Mouse (Mus musculus) inflammation-experienced regulatory T-cells, adult 6 months (primary cell): Measurements from ENCODE around the gene Olfr572. TPM values are rescaled to one million over a fixed set of nuclear protein-coding genes. Genes with fewer than 3 reads are reported as not detected.

ENCODE experiments used
- ATAC-seq: one replicate; pipeline ENCODE4 v1.8.0; 2017
- polyA plus RNA-seq, 3 experiments: library from polyadenylated mRNA; unstranded; fragments of 100-300 nt; shearing (Covaris generic); gene quantifications; one replicate each; pipeline ENCODE4 v1.2.1; 2017

The Olfr572 gene
- not detected for polyA plus RNA-seq

DNA sequence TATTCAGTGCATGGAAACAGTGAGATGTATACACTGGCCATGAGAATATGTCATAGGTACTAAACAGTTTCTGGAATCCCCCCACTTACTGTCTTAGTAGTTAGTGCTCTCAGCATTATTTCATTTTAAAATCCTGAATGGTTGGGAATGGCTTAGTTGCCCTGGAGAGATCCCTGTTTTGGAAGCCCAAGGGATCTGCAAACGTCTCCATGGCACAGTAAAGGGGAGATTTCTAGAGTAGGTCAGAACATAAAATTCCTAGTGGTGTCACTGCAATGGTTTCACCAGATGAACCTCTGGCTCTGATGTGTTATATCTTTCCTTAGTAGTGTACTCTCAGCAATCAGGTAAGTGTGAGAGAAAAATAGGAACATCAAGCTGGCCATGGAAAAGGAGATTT is at the start of gene Olfr572:
TSS of gene Olfr572 (plus strand) at position 301 of the 400 bp plus-strand sequence.
- ATAC-seq: no peak

DNA sequence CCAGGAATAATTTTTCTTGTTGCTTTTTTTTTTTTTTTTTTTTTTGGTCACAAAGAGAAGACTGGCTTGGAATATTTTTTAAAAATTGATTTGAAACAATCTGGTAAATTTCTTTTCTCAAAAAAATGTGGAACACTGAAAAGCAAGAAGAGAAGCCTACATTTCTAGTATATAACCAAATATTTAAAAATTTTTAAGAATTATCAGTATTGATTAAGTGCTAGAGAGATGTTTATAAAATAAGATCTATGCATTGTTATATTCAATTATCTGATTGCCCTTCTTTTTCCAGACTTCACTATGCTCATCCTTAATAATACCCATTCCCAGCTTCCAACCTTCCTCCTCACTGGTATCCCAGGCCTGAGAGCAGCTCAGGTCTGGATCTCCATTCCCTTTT is 47.4 kb upstream of the Olfr572 start, which contains the start of gene Olfr568:
TSS of gene Olfr568 (plus strand) at position 301 of the 400 bp plus-strand sequence.
- no peak for ATAC-seq

DNA sequence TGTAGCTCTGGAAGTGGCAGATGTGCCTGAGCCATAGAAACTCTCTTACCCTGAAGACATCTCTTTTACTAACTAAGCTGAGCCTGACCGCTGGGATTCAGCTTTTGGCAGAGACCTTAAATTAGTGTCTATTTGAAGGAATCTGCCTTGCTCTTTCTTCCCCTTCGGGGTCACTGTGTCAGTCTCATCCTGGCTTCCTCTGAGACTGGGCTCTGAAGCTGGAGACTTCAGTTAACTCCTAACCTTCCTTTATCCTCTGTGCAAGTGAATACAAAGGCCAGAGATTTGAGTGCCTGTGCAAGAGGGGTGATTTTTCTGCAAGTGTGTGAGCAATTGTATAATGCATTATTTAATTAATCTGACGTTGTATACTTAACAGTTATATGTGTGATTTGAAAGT is 33.4 kb upstream of the Olfr572 start, which contains the start of gene Olfr569:
TSS of gene Olfr569 (minus strand) at position 101 of the 400 bp plus-strand sequence.
- no peak for ATAC-seq

DNA sequence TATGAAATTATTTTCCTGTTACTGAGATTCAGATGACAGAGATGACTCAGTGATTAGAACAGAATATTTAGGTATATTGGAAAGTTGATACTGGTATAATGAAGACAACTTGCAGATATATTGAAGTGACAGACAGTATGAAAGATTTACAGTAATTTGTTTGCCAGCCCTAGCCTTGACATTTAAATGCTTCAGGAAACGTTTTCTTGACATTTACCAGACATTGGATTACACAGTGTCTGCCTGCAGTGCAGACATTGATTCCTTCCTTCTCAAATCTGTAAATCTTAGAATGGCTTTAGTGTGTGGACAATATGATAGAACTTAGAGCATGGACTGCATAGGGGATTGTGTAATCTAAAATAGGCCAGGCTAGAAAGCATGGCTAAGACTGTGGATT is 8.9 kb upstream of the Olfr572 start:
- ATAC-seq: no peak

DNA sequence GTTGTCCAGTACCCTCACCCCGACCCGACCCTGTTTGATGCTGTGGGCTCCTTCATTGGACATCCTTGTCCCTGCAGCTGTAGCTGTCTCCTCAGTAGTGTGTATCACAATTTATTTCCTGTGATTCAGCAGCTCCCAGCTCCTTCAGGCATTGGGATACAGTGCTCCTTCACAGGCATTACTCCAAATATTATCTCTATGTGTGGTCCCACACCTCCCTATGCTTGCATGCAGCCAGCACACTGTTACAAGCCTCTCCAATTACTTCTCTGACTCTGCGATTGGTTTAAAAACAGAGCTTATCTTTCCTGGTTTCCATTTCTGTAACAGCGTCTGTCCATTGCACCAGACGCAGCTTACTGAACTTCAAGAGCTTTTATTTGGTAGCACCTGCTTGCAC is 7.8 kb upstream of the Olfr572 start:
- ATAC-seq: no peak

DNA sequence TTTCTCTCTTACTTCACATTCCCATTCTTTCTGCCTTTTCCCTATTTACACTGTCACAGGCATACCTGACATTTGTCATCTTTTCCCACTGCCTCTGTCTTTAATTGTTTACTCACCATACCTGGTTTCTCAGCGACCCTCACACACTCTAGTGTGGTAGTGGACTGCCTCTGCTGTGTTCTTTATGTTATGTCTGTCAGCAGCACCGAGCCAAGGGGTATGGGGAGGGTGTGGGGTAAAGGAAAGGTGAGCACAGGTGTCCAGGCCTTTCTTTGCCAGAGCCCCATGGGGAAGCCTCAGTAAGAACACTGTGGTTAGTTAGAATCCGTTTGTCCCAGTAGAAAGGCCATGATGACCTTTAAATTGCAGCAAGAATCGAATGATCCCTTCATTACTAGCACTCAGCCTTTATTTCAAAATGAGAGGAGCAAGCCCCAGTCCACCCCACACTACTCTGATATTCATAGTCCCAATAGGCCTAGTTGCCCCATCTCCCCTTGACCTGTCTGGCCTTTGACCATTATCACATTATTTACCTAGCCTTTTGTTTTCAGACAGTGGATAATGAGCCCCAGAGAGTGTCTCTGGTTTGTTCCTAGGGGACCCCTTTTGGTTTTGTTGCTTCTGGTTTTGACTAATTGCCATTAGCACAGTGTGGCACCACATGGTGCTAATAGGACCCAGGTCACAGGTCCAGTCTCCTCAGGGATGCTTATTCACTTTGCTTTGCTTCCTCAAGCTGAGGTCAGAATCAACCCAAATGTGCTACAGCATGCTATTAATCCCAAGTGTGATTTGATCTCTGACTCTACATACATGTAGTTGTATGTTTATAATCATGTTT is 7.0 kb upstream of the Olfr572 start, which contains the start of gene Olfr571:
TSS of gene Olfr571 (minus strand) at position 505 of the 844 bp plus-strand sequence.
- no peak for ATAC-seq

DNA sequence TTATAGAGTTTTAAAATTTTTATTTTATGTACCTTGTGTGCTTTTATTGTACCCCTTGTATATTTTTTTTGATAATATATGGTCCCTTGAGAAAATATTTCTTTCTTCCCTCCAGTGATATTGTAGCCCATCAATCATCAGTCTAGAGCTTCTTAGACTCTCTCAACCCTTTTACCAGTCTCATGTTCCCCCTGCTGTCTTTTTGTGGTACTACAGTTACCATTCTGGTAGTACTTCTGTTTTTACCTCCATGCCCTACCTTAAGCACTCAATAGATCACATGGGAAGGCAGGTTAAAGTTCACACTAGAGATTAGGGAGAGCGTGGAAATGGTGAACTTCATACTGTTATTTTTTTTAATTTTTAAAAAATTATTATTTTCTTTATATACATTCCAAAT is 4.6 kb upstream of the Olfr572 start:
- ATAC-seq: no peak

DNA sequence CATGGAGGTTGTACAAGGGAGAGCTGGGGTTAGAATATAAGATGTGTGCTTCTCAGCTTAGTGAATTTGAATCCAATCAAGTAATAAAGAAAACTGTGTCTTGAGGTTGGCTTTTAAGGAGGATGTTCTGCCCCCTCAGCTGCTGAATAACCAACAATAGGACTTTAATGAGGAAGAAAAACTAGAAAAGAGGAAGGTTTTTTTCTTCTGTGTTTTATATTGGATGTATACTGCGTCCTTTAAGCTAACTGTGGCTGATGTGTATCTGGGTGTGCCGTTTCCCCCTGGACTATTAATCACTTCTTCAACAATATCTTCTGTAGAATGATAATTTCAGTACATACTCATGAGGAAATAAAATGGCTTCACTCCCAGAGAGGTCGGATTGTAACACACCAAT is 2.9 kb downstream of the Olfr572 start:
- ATAC-seq: no peak

DNA sequence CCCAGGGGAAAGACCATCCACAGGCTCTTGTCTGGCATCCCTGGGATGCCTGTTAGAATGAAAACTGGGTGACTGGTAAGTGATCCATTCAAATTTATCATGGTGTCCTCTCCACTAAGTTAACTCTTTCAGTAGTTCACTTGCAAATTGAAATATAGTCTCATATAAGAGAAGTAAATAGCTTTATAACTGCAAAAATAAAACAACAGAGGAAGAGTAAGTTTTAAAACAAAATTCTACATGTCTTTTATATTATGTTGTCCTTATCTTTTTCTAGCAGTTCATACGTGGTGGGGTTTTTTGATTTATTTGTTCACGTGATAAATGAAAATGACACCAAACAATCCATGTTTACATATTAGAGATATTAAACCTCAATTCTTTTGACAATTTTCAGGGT is 18.3 kb downstream of the Olfr572 start, which contains the start of gene Olfr573-ps1:
TSS of gene Olfr573-ps1 (minus strand) at position 101 of the 400 bp plus-strand sequence.
- ATAC-seq: no peak

DNA sequence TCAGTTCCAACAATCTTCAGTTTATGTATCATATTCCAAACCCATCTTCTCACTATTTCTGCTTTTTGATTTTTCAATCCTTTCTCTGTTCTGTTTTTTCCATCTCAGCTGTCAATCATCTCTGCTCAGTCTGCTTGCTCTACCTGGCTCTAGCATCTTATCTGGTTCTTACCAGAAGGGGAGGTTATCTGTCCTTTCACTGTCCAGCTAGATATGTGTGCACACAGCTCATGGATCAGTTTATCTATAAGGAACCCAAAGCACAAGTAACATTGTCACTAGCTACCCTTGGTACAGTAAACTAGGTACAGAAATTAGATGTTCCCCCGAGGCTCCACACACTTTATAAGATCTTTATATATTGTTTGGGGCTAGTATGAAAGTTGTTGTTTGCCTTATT is 19.2 kb downstream of the Olfr572 start:
- ATAC-seq: no peak

DNA sequence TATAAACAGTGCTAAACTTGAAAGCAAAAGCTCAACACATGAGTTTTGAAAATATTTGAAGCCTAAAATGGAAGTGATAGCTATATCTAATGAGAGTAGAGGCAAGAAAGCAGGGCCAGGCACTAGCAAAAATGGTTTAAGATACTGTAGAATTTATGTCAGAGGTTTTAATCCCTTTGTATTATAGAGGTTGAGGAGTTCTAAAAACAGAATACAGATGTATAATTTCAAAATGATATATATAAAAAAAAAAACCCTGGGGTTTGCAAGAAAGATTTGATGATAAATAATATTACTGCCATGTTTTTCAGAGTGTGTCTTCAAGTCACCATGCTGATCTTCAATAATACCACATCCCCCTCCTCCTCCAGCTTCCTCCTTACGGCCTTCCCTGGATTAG is 24.0 kb downstream of the Olfr572 start, which contains the start of gene Olfr574:
TSS of gene Olfr574 (plus strand) at position 301 of the 400 bp plus-strand sequence.
- no peak for ATAC-seq

DNA sequence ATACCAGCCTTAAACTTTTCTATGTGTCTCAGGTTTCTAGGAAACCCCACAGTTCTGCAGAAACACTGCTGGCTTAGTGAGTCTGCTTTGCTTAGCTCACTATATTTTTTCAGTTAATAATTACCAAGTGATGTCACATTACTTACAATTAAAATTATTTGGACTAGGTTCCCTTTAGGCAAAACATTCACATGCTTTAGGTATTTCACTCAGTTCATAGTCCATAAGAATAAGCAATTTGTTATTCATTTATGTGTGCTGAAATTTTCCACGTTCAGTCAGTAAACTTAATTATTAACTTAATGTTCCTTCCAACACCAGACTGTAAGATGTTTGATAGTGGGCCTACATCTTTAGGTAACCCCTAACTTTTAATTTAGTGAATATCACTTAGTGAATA is 26.5 kb downstream of the Olfr572 start:
- ATAC-seq: no peak

DNA sequence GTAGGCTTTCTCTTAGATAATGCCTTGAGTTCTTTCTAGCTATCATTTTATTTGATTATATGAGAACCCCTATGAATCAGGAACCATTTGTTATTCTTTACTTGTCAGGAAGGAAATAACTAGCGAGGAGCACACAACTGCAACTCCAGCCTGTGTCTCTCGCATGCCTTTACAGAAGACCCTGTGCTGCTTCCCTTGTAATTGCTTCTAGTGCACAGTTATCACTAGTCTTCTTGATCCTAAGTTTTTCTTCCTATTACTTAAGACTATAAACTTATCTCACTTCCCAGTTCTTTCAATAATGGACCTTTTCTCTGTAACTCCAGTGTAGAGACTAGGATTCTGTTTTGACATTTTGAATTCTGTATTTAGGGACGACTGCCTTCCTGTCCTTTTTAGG is 33.9 kb downstream of the Olfr572 start:
- no peak for ATAC-seq

DNA sequence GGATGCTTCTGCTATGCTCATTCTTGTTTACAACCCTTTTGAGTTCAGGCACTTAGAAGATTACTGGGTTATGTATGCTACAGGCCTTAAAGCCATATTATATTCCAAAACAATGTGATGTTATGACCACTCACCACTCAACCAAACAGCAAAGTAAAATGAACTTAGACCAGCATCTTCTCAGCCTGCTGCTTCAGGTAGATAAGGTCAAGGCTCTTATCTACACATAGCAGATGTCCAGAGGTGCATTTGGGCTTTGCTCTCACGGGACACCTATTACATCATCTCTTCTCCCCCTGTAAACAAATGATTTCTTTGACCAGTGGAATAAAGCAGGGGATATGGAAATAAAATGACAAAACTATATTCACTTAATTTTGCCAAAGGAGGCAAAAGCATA is 34.4 kb downstream of the Olfr572 start, which contains the start of gene Olfr575:
TSS of gene Olfr575 (minus strand) at position 183 of the 400 bp plus-strand sequence.
- ATAC-seq: no peak

DNA sequence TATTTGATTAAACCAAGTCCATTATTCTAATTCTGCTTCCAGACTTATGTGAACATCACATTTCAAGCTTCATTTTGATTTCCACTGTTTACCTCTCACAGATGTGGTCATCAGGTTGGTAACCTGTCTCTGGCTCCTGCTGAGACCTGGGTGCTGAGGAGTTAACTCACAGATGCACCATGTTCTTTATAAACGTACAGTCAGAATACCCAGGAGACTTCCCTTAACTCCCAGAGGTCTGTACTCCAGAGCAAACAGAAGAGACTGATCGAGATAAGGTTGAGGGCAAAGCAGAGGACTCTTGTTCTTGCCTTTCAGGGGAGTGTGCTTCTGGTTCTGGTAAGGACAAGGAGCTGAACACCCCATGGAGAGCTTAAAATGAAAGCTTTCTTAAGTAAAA is 38.2 kb downstream of the Olfr572 start, which contains the start of gene Olfr576:
TSS of gene Olfr576 (plus strand) at position 301 of the 400 bp plus-strand sequence.
- no peak for ATAC-seq

DNA sequence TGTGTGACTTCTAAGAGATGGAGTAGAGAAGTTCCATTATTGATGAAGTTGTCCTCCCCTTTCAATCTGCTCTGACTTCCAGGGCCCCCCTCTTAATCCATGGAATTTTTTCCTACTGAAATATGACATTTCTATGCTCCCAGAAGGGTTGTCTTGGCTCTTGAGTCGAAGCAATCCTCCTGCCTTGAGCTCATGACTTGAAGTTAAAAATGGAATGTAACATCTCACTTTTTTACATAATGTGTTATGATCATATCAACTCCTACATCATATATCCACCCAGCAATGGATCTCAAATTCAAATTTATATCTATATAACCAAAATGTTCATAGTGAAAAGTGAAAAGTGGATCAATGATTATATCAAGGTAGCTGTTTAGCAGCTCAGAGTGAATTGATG is 50.2 kb downstream of the Olfr572 start:
- ATAC-seq: no peak

DNA sequence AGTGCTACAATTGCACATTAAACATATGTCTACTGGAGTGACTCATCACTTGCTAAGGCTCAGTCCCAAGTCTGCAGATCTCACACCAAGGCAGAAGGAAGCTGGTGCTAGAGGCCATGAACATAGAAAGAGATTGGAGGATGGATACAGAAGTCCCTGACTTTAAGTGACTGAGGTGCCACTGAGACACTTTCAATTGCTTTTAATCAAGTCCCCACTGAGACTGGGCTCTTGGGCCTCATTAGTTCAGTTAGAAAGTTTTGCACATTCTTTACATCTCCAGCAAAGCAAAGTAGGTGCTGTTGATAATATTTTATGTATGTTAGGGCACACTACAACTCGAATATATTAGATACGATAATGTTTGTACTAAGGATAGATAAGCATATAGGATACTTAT is 51.6 kb downstream of the Olfr572 start, which contains the start of gene Olfr577:
TSS of gene Olfr577 (minus strand) at position 101 of the 400 bp plus-strand sequence.
- no peak for ATAC-seq

Other genes with a start within 250 kb of the Olfr572 start
- 10 to 100 TPM in 2 of 3 experiments, 1 to 10 TPM in 1; 7.5 to 16.1 (median 15.7) TPM for gene Trim68, start 237.1 kb upstream of the Olfr572 start, polyA plus RNA-seq
- gene Olfr557, start 228.5 kb upstream of the Olfr572 start, polyA plus RNA-seq: not detected
- gene Olfr558, start 222.2 kb upstream of the Olfr572 start, polyA plus RNA-seq: not detected
- not detected for gene Olfr33, start 205.3 kb upstream of the Olfr572 start, polyA plus RNA-seq
- gene Olfr559, start 196.9 kb upstream of the Olfr572 start, polyA plus RNA-seq: not detected
- not detected for gene Olfr560, start 165.0 kb upstream of the Olfr572 start, polyA plus RNA-seq
- not detected for gene Olfr78, start 164.9 kb upstream of the Olfr572 start, polyA plus RNA-seq
- gene Olfr561, start 153.2 kb upstream of the Olfr572 start, polyA plus RNA-seq: not detected
- not detected for gene Olfr564, start 120.9 kb upstream of the Olfr572 start, polyA plus RNA-seq
- gene Olfr566, start 65.6 kb upstream of the Olfr572 start, polyA plus RNA-seq: not detected
- not detected for gene Olfr568, start 47.3 kb upstream of the Olfr572 start, polyA plus RNA-seq
- gene Olfr569, start 33.5 kb upstream of the Olfr572 start, polyA plus RNA-seq: not detected
- not detected for gene Olfr570, start 29.8 kb upstream of the Olfr572 start, polyA plus RNA-seq
- gene Olfr571, start 6.9 kb upstream of the Olfr572 start, polyA plus RNA-seq: not detected
- gene Olfr573-ps1, start 18.2 kb downstream of the Olfr572 start, polyA plus RNA-seq: not detected
- gene Olfr574, start 24.1 kb downstream of the Olfr572 start, polyA plus RNA-seq: not detected
- gene Olfr575, start 34.4 kb downstream of the Olfr572 start, polyA plus RNA-seq: not detected
- not detected for gene Olfr576, start 38.3 kb downstream of the Olfr572 start, polyA plus RNA-seq
- gene Olfr577, start 51.5 kb downstream of the Olfr572 start, polyA plus RNA-seq: not detected
- gene Olfr578, start 64.9 kb downstream of the Olfr572 start, polyA plus RNA-seq: not detected
- gene Olfr582, start 113.6 kb downstream of the Olfr572 start, polyA plus RNA-seq: not detected
- not detected for gene Olfr583, start 126.9 kb downstream of the Olfr572 start, polyA plus RNA-seq
- gene Olfr584, start 157.5 kb downstream of the Olfr572 start, polyA plus RNA-seq: not detected
- not detected for gene Olfr585, start 173.3 kb downstream of the Olfr572 start, polyA plus RNA-seq
- gene Olfr586, start 201.2 kb downstream of the Olfr572 start, polyA plus RNA-seq: not detected
- gene Olfr588-ps1, start 216.5 kb downstream of the Olfr572 start, polyA plus RNA-seq: under 1 TPM in 1 of 3 experiments, not detected in 2; 0.16 TPM
- not detected for gene Olfr589, start 231.9 kb downstream of the Olfr572 start, polyA plus RNA-seq